Mouse (Mus musculus) B cell, adult 67 days (primary cell): ENCODE data around the gene Gm5935. TPM values are rescaled to one million over a fixed set of nuclear protein-coding genes. Genes with fewer than 3 reads are reported as not detected.

Experiments used
- total RNA-seq, 2 experiments: library from RNA; stranded (reverse); gene quantifications; 4 replicates each; pipeline ENCODE4 v1.2.4; 2023

Gm5935 gene
- not detected for total RNA-seq

GRCm38 (mm10) chrX:24775064-24775463 is at the start of gene Gm5935:
Gm5935 (minus strand) TSS chrX:24775164.

Other genes with a start within 250 kb of the Gm5935 start
- gene Gm4297, start 200.3 kb downstream of the Gm5935 start, total RNA-seq, result not detected